Mouse (Mus musculus) heart, embryonic 16.5 days (tissue): ENCODE data around the gene Rabgap1. TPM values are rescaled to one million over a fixed set of nuclear protein-coding genes. Genes with fewer than 3 reads are reported as not detected.

ENCODE experiments used
- ATAC-seq: fragments of 200-750 bp; cut with Nextera tagmentation; replicated peaks from 2 replicates; pipeline ENCODE4 v1.8.0; 2017; ENCODE audit warnings: moderate number of reproducible peaks; ENCODE audit not compliant: insufficient read depth, low FRiP score; ENCODE audit errors: extremely low read depth
- H3K27ac ChIP-seq: fragments of 300-500 bp; sonication (generic); 2 replicates; pipeline ENCODE4 v1.5.1; 2014; ENCODE audit warnings: mild to moderate bottlenecking, low read length, control low read depth, moderate library complexity
- H3K27me3 ChIP-seq: fragments of 300-500 bp; sonication (generic); 2 replicates; pipeline ENCODE4 v1.6.1; 2014; ENCODE audit warnings: low read length, mixed read lengths; ENCODE audit not compliant: control insufficient read depth, insufficient read depth
- H3K36me3 ChIP-seq: fragments of 300-500 bp; sonication (generic); 2 replicates; pipeline ENCODE4 v1.6.1; 2014; ENCODE audit not compliant: control insufficient read depth, insufficient read depth
- H3K4me1 ChIP-seq: fragments of 300-500 bp; sonication (generic); 2 replicates; pipeline ENCODE4 v1.6.1; 2014; ENCODE audit warnings: low read length, mixed read lengths; ENCODE audit not compliant: control insufficient read depth, insufficient read depth
- H3K4me2 ChIP-seq: fragments of 300-500 bp; sonication (generic); 2 replicates; pipeline ENCODE4 v1.6.1; 2014; ENCODE audit warnings: low read depth, mild to moderate bottlenecking, control low read depth, low read length
- H3K4me3 ChIP-seq: fragments of 300-500 bp; sonication (generic); 2 replicates; pipeline ENCODE4 v1.5.1; 2014; ENCODE audit warnings: mild to moderate bottlenecking, control low read depth, low read length
- H3K9ac ChIP-seq: fragments of 300-500 bp; sonication (generic); 2 replicates; pipeline ENCODE4 v1.6.1; 2014; ENCODE audit warnings: low read length, control low read depth
- H3K9me3 ChIP-seq: fragments of 300-500 bp; sonication (generic); replicated peaks from 2 replicates; pipeline ENCODE4 v1.6.1; 2016; ENCODE audit warnings: low read length; ENCODE audit not compliant: control insufficient read depth
- WGBS: fragments of 180-500 bp; shearing (Covaris S2); extraction: QIAGEN DNeasy Blood & Tissue Kit; methylation state at CpG from one replicate; pipeline ENCODE4 v1.1.7; 2014; 5-methylcytosine and 5-hydroxymethylcytosine counted together
- polyA plus RNA-seq: library from polyadenylated mRNA; unstranded; fragments of >200 nt; fragmentation: Nextera tagmentation; extraction: Ambion mirVana; gene quantifications from 2 replicates; pipeline ENCODE4 v1.2.1, GENCODE M21; 2015

The Rabgap1 gene
- polyA plus RNA-seq, 1 experiment from 2014 or later, result 25.6 TPM

- ATAC-seq, result peak; percentile 98
- H3K4me2 ChIP-seq, result peak overlapping the region; percentile 87
- H3K27ac ChIP-seq, result peak overlapping the region; percentile 75
- H3K9me3 ChIP-seq, result no peaks in the 10 kb centered on the region
- WGBS, result 6% methylated on average over 42 of the region's 44 CpGs
- peak overlapping the region; percentile 97 for H3K9ac ChIP-seq
- H3K27me3 ChIP-seq, result no peaks in the 10 kb centered on the region
- peaks cover 10% of the 10 kb centered on the region for H3K4me1 ChIP-seq
- peak overlapping the region; percentile 99 for H3K4me3 ChIP-seq
- no peaks in the 10 kb centered on the region for H3K36me3 ChIP-seq
Observed at GRCm38 (mm10) chr2:37451667-37452375, 8.7 kb downstream of the Rabgap1 start.

GRCm38 (mm10) chr2:37452376-37452760 lies 9.3 kb downstream of the Rabgap1 start:
- Histone ChIP-seq H3K4me1 (peaks cover 10% of the 10 kb centered on the region), H3K27me3 (no peaks in the 10 kb centered on the region), H3K27ac (peak overlapping the region; percentile 75), H3K36me3 (no peaks in the 10 kb centered on the region), H3K4me2 (peak overlapping the region; percentile 87), H3K4me3 (peak overlapping the region; percentile 99), H3K9ac (peak overlapping the region; percentile 97), H3K9me3 (no peaks in the 10 kb centered on the region)
- ATAC-seq, result peak; percentile 64
- 0% methylated on average over 22 of the region's 24 CpGs for WGBS

GRCm38 (mm10) chr2:37460707-37461106 lies 17.6 kb downstream of the Rabgap1 start:
- no peaks in the 10 kb centered on the region for H3K36me3 ChIP-seq
- no peak for ATAC-seq
- H3K4me3 ChIP-seq, result no peak overlapping the region
- H3K9ac ChIP-seq, result no peak overlapping the region
- no peaks in the 10 kb centered on the region for H3K4me1 ChIP-seq
- no peaks in the 10 kb centered on the region for H3K27me3 ChIP-seq
- H3K9me3 ChIP-seq, result no peaks in the 10 kb centered on the region
- WGBS, result 100% methylated on average over 4 of the region's 4 CpGs
- no peak overlapping the region for H3K27ac ChIP-seq
- H3K4me2 ChIP-seq, result no peak overlapping the region

GRCm38 (mm10) chr2:37466266-37466665 lies 23.2 kb downstream of the Rabgap1 start:
- no peak overlapping the region for H3K9ac ChIP-seq
- H3K4me2 ChIP-seq, result no peak overlapping the region
- WGBS, result 90% methylated on average over 4 of the region's 4 CpGs
- H3K4me3 ChIP-seq, result no peak overlapping the region
- no peaks in the 10 kb centered on the region for H3K4me1 ChIP-seq
- H3K36me3 ChIP-seq, result peaks cover 8% of the 10 kb centered on the region
- ATAC-seq, result no peak
- H3K27ac ChIP-seq, result no peak overlapping the region
- no peaks in the 10 kb centered on the region for H3K27me3 ChIP-seq
- H3K9me3 ChIP-seq, result no peaks in the 10 kb centered on the region

- Histone ChIP-seq H3K9me3 (no peaks in the 10 kb centered on the region), H3K27ac (no peak overlapping the region), H3K4me2 (no peak overlapping the region), H3K4me1 (no peaks in the 10 kb centered on the region), H3K27me3 (no peaks in the 10 kb centered on the region), H3K9ac (no peak overlapping the region), H3K36me3 (peaks cover 15% of the 10 kb centered on the region), H3K4me3 (no peak overlapping the region)
- no peak for ATAC-seq
Observed at GRCm38 (mm10) chr2:37479559-37479958, 36.5 kb downstream of the Rabgap1 start.

GRCm38 (mm10) chr2:37480039-37480438 lies 37.0 kb downstream of the Rabgap1 start:
- WGBS, result 89% methylated on average over 2 of the region's 2 CpGs
- ATAC-seq, result no peak
- H3K27ac ChIP-seq, result no peak overlapping the region
- no peaks in the 10 kb centered on the region for H3K27me3 ChIP-seq
- H3K4me2 ChIP-seq, result no peak overlapping the region
- peaks cover 15% of the 10 kb centered on the region for H3K36me3 ChIP-seq
- H3K4me3 ChIP-seq, result no peak overlapping the region
- no peak overlapping the region for H3K9ac ChIP-seq
- H3K9me3 ChIP-seq, result no peaks in the 10 kb centered on the region
- H3K4me1 ChIP-seq, result no peaks in the 10 kb centered on the region

- Histone ChIP-seq H3K9me3 (no peaks in the 10 kb centered on the region), H3K36me3 (peaks cover 11% of the 10 kb centered on the region), H3K4me3 (no peak overlapping the region), H3K4me1 (no peaks in the 10 kb centered on the region), H3K27me3 (no peaks in the 10 kb centered on the region), H3K27ac (no peak overlapping the region), H3K9ac (no peak overlapping the region), H3K4me2 (no peak overlapping the region)
- WGBS, result 81% methylated on average over 2 of the region's 2 CpGs
- no peak for ATAC-seq
Observed at GRCm38 (mm10) chr2:37484165-37484564, 41.1 kb downstream of the Rabgap1 start.

GRCm38 (mm10) chr2:37485370-37485769 lies 42.3 kb downstream of the Rabgap1 start:
- no peak for ATAC-seq
- WGBS, result 82% methylated on average over 1 of the region's 1 CpGs
- H3K36me3 ChIP-seq, result peaks cover 21% of the 10 kb centered on the region
- H3K4me2 ChIP-seq, result no peak overlapping the region
- H3K9ac ChIP-seq, result no peak overlapping the region
- H3K27ac ChIP-seq, result no peak overlapping the region
- no peaks in the 10 kb centered on the region for H3K9me3 ChIP-seq
- H3K4me1 ChIP-seq, result no peaks in the 10 kb centered on the region
- no peak overlapping the region for H3K4me3 ChIP-seq
- no peaks in the 10 kb centered on the region for H3K27me3 ChIP-seq

- H3K4me2 ChIP-seq, result no peak overlapping the region
- no peak overlapping the region for H3K27ac ChIP-seq
- no peak overlapping the region for H3K4me3 ChIP-seq
- no peak for ATAC-seq
- no peaks in the 10 kb centered on the region for H3K9me3 ChIP-seq
- H3K9ac ChIP-seq, result no peak overlapping the region
- H3K4me1 ChIP-seq, result no peaks in the 10 kb centered on the region
- H3K27me3 ChIP-seq, result no peaks in the 10 kb centered on the region
- H3K36me3 ChIP-seq, result peaks cover 25% of the 10 kb centered on the region
Observed at GRCm38 (mm10) chr2:37486408-37486807, 43.3 kb downstream of the Rabgap1 start.
